Mouse (Mus musculus) mature B cell (primary cell): Measurements from ENCODE around the gene Gm13289.
"Not testable (repeated sequence)": the region's sequence is repeated elsewhere in the genome, so short reads cannot be mapped to it uniquely, and the experiment has no call there.

Experiments used
- in situ Hi-C: fragments of 300-500 bp; cut with MboI; formaldehyde crosslinking; loops from 2 replicates; pipeline ENCODE4 v1.14.3; 2019

Gene Gm13289

DNA sequence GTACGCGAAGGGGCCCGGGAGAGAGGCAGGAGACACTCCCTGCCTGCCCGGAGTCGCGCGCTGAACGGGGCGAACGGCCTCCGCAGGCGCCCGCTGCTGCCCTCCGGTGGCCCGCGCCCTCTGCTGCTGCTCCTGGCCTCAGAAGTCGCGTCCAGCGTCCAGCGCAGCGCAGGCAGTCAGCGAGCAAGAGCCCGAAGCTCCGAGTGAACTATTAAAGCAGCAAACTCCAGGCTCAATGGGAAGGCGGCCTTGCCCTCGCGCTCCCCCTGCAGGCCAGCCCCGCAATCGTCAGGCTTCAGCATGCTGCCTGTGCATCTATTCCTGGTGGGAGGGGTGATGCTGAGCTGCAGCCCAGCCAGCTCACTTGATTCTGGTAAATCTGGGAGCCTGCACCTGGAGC lies at the start of gene Gm13289:
Gm13289 (plus strand) TSS at position 301 of the 400 bp plus-strand sequence.
- in situ Hi-C loops: not testable (repeated sequence)

DNA sequence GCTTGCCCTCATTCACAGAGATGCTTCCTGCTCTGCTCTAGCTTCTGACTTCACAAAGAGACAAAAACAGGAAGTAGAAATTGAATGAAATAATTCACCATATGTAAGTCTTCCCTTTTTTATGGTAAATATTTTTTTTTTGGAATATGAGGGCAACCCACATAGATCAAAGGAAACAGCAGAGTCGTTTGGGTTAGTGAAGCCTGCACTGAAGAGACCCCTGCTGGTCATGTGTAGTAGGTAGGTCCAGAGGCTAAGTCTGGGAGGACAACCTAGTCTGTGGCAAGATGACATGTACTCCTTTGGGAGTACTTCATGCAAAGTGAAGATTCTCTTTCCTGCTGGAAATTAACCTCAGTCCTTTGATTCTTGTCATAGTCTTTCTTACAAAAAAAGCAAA lies 49.4 kb upstream of the Gm13289 start:
- in situ Hi-C loops: loop anchor here (25.0 kb wide), 2 partner anchors 135 to 585 kb away; partner anchors contain the start of genes Cdkn2b and Ifna1

DNA sequence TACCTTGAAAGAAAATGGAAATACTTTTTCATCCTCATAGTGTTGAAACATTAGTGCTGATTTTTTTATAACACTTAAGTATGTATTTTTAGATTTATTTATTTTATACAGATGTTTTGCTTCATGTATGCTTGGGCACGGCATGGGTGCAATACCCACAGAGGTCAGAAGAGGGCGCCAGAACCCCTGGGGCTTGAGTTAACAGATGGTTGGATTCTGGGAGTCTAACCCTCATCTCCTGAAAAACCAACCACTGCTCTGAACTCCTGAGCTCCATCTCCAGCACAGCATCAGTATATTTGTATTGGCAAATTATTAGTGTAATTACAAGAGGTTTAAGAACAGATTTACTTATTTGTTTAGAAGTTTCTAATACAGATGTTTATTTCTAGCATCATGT lies 38.2 kb upstream of the Gm13289 start:
- in situ Hi-C loops: loop anchor here (25.0 kb wide), 2 partner anchors 124 to 574 kb away; partner anchors contain the start of genes Cdkn2b and Ifna1

DNA sequence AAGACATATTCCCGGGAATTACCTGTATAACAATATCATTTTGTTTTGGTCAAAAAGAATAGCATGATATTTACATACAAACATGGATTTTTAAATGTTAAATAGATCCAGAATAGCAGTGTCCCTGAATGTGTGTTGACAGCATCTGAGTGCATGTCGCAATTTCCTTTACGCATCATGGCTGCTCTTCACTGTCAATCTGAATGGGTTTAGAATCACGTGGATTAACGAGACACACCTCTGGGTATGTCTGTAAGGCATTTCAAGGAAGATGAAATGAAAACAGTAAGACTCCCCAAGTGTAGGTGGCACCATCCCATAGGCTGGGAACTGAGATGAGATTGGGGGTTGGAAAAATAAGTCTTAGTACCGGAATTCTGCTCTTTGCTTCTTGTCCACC lies 37.7 kb upstream of the Gm13289 start:
- in situ Hi-C loops: loop anchor here (25.0 kb wide), 2 partner anchors 123 to 573 kb away; partner anchors contain the start of genes Cdkn2b and Ifna1

DNA sequence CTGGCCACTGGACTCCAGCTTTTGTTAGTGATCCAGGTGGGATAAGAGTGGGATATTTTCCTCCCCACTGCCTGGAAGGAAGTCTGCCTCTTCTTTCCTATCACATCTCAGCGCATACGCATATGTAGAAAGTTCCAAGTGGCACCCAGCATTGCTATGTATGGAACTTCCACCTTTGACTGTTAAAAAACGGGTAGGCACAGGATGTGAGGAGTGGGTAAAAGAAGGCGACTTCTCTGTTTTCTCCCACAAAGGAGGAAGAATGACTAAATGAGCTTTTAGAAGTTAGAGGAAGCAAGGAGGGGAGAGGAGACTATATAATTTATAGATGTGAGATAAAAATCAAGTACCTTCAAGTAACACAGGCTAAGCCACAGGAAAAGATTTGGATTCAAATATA lies 35.3 kb upstream of the Gm13289 start:
- in situ Hi-C loops: loop anchor here (25.0 kb wide), 2 partner anchors 121 to 571 kb away; partner anchors contain the start of genes Cdkn2b and Ifna1

DNA sequence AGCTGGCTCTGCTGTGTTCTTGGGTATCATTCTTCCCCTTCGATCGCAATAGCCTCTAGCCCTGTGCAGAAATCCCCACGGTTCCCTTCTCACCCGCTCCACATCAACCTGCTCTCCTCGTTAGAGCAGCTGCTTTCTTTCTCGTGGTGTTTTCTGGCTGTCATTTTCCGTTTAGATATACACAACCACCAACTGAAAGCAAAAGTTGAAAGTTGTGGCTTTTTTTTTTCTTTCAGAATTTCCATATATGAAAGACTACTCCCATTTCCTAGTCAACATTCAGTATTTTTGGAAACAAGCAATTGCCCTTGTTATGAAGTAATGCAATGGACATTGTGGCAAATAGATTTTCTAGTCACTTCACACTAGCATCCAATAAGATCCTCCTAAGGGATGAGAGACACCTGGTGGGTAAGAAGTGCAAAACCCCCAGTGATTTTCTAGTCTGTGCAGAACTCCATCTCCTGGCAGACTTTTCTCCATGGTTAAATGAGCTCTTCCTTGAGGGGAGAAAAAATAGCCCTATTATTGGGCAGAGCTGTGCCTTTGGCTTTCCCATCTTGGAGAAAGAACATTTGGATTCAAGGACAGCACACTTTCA lies 33.9 kb upstream of the Gm13289 start:
- in situ Hi-C loops: loop anchor here (25.0 kb wide), 2 partner anchors 119 to 569 kb away; partner anchors contain the start of genes Cdkn2b and Ifna1

DNA sequence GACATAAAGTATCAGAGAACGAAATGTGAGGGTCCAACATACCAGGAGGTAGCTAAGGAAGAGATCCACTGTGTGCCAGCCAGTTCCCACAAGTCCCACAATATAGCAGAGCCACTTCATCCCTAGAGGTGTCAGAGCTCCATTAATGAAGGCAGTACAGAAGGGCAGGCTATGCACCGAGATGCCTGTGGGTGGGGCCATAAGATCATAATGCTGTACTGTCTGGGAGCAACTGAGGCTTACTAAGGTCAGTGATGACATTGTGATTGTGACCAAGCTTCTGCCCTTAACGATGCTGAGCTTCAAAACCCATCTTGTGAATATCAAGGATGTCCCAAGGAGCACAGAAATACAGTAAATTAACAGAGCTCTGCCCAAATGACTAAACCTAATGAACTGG lies 32.5 kb upstream of the Gm13289 start:
- in situ Hi-C loops: loop anchor here (25.0 kb wide), 2 partner anchors 118 to 568 kb away; partner anchors contain the start of genes Cdkn2b and Ifna1

DNA sequence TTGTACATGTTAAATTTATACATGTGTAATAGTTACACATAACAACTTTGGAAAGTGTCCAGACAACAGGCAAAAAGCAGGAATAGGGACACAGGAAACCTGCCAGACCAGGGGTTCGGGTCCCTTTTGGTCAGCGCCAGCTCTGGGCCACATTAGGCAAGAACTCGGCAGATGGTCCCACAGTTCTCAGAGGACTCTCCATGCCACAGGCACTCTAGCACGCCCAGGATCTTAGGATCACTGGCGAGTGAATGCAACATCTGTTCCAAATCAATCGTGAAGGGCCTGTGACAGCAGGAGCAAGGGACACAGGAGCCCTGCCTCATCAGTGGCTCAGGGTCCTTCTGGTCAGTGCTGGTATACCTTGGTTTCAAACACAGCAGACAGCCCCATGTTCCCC lies 26.8 kb upstream of the Gm13289 start:
- in situ Hi-C loops: loop anchor here (25.0 kb wide), 2 partner anchors 112 to 562 kb away; partner anchors contain the start of genes Cdkn2b and Ifna1

DNA sequence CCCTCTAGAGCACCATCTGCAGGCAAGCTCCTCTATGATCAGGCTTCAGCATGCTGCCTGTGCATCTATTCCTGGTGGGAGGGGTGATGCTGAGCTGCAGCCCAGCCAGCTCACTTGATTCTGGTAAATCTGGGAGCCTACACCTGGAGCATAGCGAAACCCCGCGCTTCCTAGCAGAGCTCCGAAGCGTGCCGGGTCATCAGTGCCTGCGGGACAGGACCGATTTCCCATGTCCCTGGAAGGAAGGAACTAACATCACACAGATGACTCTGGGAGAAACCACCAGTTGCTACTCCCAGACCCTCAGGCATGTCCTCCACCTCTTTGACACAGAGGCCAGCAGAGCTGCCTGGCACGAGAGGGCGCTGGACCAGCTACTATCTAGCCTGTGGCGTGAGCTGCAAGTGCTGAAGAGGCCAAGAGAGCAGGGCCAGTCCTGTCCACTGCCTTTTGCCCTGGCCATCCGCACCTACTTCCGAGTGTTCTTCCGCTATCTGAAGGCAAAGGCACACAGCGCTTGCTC lies 21.8 kb upstream of the Gm13289 start, which contains the start of gene Gm13271:
Gm13271 (plus strand) TSS at position 51 of the 523 bp plus-strand sequence.
- in situ Hi-C loops: not testable (repeated sequence)

DNA sequence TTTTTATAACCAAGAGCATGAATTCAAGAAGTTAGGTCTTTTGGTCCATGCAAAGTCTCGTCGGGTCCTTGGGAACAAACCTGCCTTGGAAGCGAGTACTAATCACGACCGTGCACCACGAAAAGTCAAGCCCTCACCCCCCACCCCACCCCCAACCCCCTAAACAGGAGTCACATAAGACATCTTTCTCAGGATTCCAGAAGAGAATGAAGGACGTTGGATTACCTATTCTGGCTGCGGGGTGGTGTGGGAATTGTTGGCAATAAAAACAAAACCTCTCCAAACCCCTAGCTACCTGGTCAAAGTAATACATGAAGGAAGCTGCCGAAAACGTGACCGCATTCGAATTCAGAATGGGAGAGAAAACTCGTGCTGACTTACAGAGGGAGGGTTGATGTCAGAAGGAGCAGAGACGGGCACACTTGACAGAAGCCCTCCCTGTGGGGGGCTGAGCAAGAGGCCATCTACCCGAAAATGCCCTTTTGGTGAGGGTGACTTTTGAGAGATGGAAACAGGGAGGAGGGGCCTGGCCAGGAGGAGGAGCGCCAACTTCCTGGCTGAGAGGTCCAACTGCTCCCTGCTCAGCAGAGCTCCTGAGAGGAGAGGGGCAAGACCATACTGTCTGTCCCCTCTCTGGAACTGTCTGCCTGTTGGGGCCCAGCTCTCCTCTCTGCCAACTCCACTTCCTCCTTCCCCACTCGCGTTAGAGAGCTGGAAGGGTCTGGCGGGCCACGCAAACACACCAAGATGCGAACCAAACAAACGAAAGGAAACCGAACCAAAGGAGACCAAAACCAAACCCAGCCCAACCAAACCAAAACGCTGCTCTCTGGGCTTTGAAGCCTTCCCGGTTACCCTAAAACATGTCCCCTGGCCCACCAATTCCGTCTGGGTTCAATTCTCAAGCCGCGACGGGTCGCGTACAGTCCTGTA lies 19.9 kb upstream of the Gm13289 start:
- in situ Hi-C loops: not testable (repeated sequence)

DNA sequence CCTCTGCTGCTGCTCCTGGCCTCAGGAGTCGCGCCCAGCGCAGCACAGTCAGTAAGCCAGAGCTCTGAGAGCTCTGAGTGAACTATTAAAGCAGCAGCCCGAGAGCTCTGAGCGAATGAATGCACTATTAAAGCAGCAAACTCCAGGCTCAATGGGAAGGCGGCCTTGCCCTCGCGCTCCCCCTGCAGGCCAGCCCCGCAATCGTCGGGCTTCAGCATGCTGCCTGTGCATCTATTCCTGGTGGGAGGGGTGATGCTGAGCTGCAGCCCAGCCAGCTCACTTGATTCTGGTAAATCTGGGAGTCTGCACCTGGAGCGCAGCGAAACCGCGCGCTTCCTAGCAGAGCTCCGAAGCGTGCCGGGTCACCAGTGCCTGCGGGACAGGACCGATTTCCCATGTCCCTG lies 19.1 kb upstream of the Gm13289 start:
- in situ Hi-C loops: not testable (repeated sequence)

DNA sequence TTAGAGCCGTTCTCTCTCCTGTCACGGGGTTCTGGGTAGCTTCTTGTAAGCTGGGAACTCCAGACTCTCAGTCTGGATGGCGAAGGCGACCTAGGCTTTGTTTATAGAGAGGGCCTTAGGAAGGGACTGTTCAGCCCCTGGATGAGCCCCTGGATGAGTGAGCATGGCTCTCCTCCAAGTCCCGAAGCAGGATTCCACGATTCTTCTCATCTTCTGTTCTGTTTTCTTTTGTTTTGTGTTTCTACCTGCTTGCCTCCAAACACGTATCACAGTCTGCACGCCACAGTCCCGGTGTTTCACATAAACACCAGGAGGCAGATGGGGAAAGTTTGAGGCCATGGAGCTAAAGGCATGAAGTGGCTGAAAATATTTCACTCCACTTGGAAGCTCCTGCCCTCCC lies 18.0 kb upstream of the Gm13289 start:
- in situ Hi-C loops: not testable (repeated sequence)

DNA sequence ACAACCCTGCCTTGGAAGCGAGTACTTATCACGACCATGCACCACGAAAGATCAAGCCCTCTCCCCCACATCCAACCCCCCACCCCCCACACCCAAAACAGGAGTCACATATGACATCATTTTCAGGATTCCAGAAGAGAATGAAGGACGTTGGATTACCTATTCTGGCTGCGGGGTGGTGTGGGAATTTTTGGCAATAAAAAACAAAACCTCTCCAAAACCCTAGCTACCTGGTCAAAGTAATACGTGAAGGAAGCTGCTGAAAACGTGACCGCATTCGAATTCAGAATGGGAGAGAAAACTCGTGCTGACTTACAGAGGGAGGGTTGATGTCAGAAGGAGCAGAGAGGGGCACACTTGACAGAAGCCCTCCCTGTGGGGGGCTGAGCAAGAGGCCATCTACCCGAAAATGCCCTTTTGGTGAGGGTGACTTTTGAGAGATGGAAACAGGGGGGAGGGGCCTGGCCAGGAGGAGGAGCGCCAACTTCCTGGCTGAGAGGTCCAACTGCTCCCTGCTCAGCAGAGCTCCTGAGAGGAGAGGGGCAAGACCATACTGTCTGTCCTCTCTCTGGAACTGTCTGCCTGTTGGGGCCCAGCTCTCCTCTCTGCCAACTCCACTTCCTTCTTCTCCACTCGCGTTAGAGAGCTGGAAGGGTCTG lies 17.0 kb upstream of the Gm13289 start, which contains the start of gene Gm13283:
Gm13283 (plus strand) TSS at position 510 of the 659 bp plus-strand sequence.
- in situ Hi-C loops: not testable (repeated sequence)

DNA sequence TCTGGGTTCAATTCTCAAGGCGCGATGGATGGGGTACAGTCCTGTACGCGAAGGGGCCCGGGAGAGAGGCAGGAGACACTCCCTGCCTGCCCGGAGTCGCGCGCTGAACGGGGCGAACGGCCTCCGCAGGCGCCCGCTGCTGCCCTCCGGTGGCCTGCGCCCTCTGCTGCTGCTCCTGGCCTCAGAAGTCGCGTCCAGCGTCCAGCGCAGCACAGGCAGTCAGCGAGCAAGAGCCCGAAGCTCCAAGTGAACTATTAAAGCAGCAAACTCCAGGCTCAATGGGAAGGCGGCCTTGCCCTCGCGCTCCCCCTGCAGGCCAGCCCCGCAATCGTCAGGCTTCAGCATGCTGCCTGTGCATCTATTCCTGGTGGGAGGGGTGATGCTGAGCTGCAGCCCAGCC lies 16.3 kb upstream of the Gm13289 start:
- in situ Hi-C loops: not testable (repeated sequence)

DNA sequence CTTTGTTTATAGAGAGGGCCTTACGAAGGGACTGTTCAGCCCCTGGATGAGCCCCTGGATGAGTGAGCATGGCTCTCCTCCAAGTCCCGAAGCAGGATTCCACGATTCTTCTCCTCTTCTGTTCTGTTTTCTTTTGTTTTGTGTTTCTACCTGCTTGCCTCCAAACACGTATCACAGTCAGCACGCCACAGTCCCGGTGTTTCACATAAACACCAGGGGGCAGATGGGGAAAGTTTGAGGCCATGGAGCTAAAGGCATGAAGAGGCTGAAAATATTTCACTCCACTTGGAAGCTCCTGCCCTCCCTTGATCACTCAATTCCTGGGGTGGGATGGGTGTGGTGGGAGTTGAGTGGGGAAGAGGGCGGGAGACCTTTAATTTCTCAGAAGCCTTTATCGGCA lies 14.9 kb upstream of the Gm13289 start:
- in situ Hi-C loops: not testable (repeated sequence)

DNA sequence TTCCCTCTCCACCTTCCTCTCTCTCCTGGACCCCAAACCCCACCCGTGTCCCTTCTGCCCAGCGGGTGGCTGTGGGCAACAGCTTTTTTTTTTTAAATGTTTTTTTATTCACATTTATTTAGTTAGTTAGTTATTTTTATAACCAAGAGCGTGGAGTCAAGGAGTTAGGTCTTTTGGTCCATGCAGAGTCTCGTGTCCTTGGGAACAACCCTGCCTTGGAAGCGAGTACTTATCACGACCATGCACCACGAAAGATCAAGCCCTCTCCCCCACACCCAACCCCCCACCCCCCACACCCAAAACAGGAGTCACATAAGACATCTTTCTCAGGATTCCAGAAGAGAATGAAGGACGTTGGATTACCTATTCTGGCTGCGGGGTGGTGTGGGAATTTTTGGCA lies 14.4 kb upstream of the Gm13289 start:
- in situ Hi-C loops: not testable (repeated sequence)

DNA sequence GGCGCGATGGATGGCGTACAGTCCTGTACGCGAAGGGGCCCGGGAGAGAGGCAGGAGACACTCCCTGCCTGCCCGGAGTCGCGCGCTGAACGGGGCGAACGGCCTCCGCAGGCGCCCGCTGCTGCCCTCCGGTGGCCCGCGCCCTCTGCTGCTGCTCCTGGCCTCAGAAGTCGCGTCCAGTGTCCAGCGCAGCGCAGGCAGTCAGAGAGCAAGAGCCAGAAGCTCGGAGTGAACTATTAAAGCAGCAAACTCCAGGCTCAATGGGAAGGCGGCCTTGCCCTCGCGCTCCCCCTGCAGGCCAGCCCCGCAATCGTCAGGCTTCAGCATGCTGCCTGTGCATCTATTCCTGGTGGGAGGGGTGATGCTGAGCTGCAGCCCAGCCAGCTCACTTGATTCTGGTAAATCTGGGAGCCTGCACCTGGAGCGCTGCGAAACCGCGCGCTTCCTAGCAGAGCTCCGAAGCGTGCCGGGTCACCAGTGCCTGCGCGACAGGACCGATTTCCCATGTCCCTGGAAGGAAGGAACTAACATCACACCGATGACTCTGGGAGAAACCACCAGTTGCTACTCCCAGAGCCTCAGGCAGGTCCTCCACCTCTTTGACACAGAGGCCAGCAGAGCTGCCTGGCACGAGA lies 13.2 kb upstream of the Gm13289 start:
- in situ Hi-C loops: not testable (repeated sequence)

DNA sequence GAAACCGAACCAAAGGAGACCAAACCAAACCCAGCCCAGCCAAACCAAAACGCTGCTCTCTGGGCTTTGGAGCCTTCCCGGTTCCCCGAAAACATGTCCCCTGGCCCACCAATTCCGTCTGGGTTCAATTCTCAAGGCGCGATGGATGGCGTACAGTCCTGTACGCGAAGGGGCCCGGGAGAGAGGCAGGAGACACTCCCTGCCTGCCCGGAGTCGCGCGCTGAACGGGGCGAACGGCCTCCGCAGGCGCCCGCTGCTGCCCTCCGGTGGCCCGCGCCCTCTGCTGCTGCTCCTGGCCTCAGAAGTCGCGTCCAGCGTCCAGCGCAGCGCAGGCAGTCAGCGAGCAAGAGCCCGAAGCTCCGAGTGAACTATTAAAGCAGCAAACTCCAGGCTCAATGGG lies 3.2 kb upstream of the Gm13289 start, which contains the start of gene Gm13290:
Gm13290 (plus strand) TSS at position 301 of the 400 bp plus-strand sequence.
- in situ Hi-C loops: not testable (repeated sequence)

DNA sequence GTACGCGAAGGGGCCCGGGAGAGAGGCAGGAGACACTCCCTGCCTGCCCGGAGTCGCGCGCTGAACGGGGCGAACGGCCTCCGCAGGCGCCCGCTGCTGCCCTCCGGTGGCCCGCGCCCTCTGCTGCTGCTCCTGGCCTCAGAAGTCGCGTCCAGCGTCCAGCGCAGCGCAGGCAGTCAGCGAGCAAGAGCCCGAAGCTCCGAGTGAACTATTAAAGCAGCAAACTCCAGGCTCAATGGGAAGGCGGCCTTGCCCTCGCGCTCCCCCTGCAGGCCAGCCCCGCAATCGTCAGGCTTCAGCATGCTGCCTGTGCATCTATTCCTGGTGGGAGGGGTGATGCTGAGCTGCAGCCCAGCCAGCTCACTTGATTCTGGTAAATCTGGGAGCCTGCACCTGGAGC lies 2.8 kb downstream of the Gm13289 start, which contains the start of gene Gm13272:
Gm13272 (plus strand) TSS at position 301 of the 400 bp plus-strand sequence.
- in situ Hi-C loops: not testable (repeated sequence)

DNA sequence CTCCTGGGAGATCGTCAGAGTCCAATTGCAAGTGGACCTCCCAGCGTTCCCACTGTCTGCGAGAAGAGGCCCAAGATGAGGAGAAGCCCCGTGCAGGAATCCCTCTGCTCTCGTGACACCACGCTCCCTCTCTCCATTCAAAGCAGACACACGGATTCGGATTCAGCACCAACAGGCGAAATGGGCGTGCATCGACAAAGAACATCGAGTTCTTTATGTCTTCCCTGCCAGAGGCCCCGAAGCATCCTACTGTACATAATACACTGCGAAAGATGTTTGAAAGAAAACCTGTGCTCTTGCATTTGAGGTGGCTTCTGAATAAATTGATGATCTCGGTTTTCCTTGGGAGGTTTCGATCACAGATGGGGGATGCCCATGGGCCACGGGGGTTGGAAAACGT lies 3.6 kb downstream of the Gm13289 start:
- in situ Hi-C loops: not testable (repeated sequence)

DNA sequence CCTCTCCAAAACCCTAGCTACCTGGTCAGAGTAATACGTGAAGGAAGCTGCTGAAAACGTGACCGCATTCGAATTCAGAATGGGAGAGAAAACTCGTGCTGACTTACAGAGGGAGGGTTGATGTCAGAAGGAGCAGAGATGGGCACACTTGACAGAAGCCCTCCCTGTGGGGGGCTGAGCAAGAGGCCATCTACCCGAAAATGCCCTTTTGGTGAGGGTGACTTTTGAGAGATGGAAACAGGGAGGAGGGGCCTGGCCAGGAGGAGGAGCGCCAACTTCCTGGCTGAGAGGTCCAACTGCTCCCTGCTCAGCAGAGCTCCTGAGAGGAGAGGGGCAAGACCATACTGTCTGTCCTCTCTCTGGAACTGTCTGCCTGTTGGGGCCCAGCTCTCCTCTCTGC lies 5.1 kb downstream of the Gm13289 start, which contains the start of gene Ifnz:
Ifnz (plus strand) TSS at position 301 of the 400 bp plus-strand sequence.
- in situ Hi-C loops: not testable (repeated sequence)
